Mouse (Mus musculus) right cerebral cortex, adult 2 months (tissue): ENCODE measurements around the gene Erh.
A peak's percentile ranks its signal among the peaks of the same experiment; 100 is the strongest.

Source experiments
- DNase-seq, 2 experiments: peaks; one replicate each; pipeline ENCODE4 v3.0.0; 2021 to 2022; ENCODE audit warnings: low spot score in 2 of 2

Erh gene

GRCm38 (mm10) chr12:80615371-80616257, 28.5 kb downstream of the Erh start:
- no peak for DNase-seq

GRCm38 (mm10) chr12:80612113-80612791, 31.9 kb downstream of the Erh start:
- no peak for DNase-seq

GRCm38 (mm10) chr12:80609928-80610327, 34.2 kb downstream of the Erh start:
- DNase-seq = no peak

GRCm38 (mm10) chr12:80608576-80608975, 35.6 kb downstream of the Erh start:
- no peak for DNase-seq

GRCm38 (mm10) chr12:80604218-80604617, 39.9 kb downstream of the Erh start:
- DNase-seq = peak; percentile 21 to 40

GRCm38 (mm10) chr12:80603566-80603965, 40.6 kb downstream of the Erh start:
- DNase-seq = no peak

GRCm38 (mm10) chr12:80602432-80602831, 41.7 kb downstream of the Erh start:
- DNase-seq = no peak

GRCm38 (mm10) chr12:80601597-80602269, 42.4 kb downstream of the Erh start:
- no peak for DNase-seq

- peak; percentile 25 to 40 for DNase-seq
Measured at GRCm38 (mm10) chr12:80598756-80599155, 45.4 kb downstream of the Erh start.

- no peak for DNase-seq
Measured at GRCm38 (mm10) chr12:80598236-80598635, 45.9 kb downstream of the Erh start.

GRCm38 (mm10) chr12:80595968-80596367, 48.2 kb downstream of the Erh start:
- DNase-seq = no peak

- no peak for DNase-seq
Measured at GRCm38 (mm10) chr12:80595566-80595965, 48.6 kb downstream of the Erh start.

- DNase-seq = no peak
Measured at GRCm38 (mm10) chr12:80594781-80595180, 49.4 kb downstream of the Erh start.

- no peak for DNase-seq
Measured at GRCm38 (mm10) chr12:80594141-80594540, 50.0 kb downstream of the Erh start.

GRCm38 (mm10) chr12:80584973-80585372, 59.2 kb downstream of the Erh start:
- peak in 1 of 2 experiments; percentile 47 for DNase-seq
